Mouse (Mus musculus) limb, embryonic 14.5 days (tissue): ENCODE results near the gene Daxx. TPM values are rescaled to one million over a fixed set of nuclear protein-coding genes. Genes with fewer than 3 reads are reported as not detected.
"Not testable (repeated sequence)": the region's sequence is repeated elsewhere in the genome, so short reads cannot be mapped to it uniquely, and the experiment has no call there.

ENCODE experiments used
- ATAC-seq: fragments of 200-750 bp; cut with Nextera tagmentation; 2 replicates; pipeline ENCODE4 v1.8.0; 2017; ENCODE audit warnings: low read depth, moderate number of reproducible peaks, moderate TSS enrichment; ENCODE audit not compliant: low FRiP score
- DNase-seq: peaks from one replicate; pipeline ENCODE4 v3.0.0-alpha.2; 2015; ENCODE audit warnings: low spot score
- H3K27ac ChIP-seq: fragments of 300-500 bp; sonication (generic); replicated peaks from 2 replicates; pipeline ENCODE4 v1.5.1; 2014; ENCODE audit warnings: low read depth, mild to moderate bottlenecking, low read length, moderate library complexity, mixed read lengths
- H3K27me3 ChIP-seq: fragments of 300-500 bp; sonication (generic); 2 replicates; pipeline ENCODE4 v1.6.1; 2014; ENCODE audit warnings: low read length, mixed read lengths; ENCODE audit not compliant: control insufficient read depth, insufficient read depth
- H3K36me3 ChIP-seq: fragments of 300-500 bp; sonication (generic); 2 replicates; pipeline ENCODE4 v1.6.1; 2014; ENCODE audit warnings: mild to moderate bottlenecking, low read length, moderate library complexity, mixed read lengths; ENCODE audit not compliant: control insufficient read depth, insufficient read depth
- H3K4me1 ChIP-seq: fragments of 300-500 bp; sonication (generic); 2 replicates; pipeline ENCODE4 v1.6.1; 2014; ENCODE audit warnings: antibody characterized with exemption, low read length, mixed read lengths; ENCODE audit not compliant: control insufficient read depth, insufficient read depth
- H3K4me2 ChIP-seq: fragments of 300-500 bp; sonication (generic); replicated peaks from 2 replicates; pipeline ENCODE4 v1.6.1; 2014; ENCODE audit warnings: low read depth, mild to moderate bottlenecking, low read length, moderate library complexity; ENCODE audit not compliant: severe bottlenecking
- H3K4me3 ChIP-seq: fragments of 300-500 bp; sonication (generic); replicated peaks from 2 replicates; pipeline ENCODE4 v1.5.1; 2014; ENCODE audit warnings: low read length
- H3K9ac ChIP-seq: fragments of 300-500 bp; sonication (generic); 2 replicates; pipeline ENCODE4 v1.6.1; 2014; ENCODE audit warnings: mild to moderate bottlenecking, low read depth, low read length, moderate library complexity; ENCODE audit not compliant: severe bottlenecking
- H3K9me3 ChIP-seq: fragments of 300-500 bp; sonication (generic); 2 replicates; pipeline ENCODE4 v1.6.1; 2016; ENCODE audit warnings: low read length; ENCODE audit not compliant: control insufficient read depth
- POLR2A ChIP-seq: fragments of 200-500 bp; IDR thresholded peaks from 2 replicates; pipeline ENCODE4 v1.8.0; 2012; ENCODE audit warnings: inconsistent platforms, mild to moderate bottlenecking, moderate library complexity, borderline replicate concordance; ENCODE audit not compliant: insufficient read depth, insufficient read length; ENCODE audit errors: extremely low read depth
- WGBS: fragments of 180-500 bp; shearing (Covaris S2); extraction: QIAGEN DNeasy Blood & Tissue Kit; methylation state at CpG from one replicate; pipeline ENCODE4 v1.1.7; 2014; 5-methylcytosine and 5-hydroxymethylcytosine counted together
- polyA plus RNA-seq, 2 experiments: library from polyadenylated mRNA; depleted of rRNA in 1 of 2; stranded (reverse) in 1 of 2; unstranded in 1 of 2; fragments of >200 nt; fragmentation: Nextera tagmentation in 1 of 2; extraction: Ambion mirVana in 1 of 2; gene quantifications; 2 replicates each; pipeline versions ENCODE4 v1.2.1 to v1.2.3; 2012 to 2014

Gene Daxx
- polyA plus RNA-seq, 2 experiments = 40.5 to 46.1 TPM

DNA sequence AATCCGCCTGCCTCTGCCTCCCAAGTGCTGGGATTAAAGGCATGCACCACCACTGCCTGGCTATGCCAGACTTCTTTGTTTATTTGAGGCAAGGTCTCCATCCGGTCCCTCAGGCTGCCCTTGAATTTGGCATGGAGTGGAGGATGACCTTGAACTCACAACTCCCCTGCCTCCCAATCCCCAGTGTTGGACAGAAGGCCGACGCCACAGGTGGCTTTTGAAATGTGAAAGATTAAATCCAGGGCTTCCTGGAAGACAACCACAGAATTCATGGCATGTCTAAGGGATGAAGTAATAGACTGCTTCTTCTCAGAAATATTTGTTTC, 8.3 kb upstream of the Daxx start:
- DNase-seq (no peak), ATAC-seq (no peak)
- Histone ChIP-seq H3K4me1 (no peaks in the 10 kb centered on the region), H3K4me3 (no peak overlapping the region), H3K9me3 (no peaks in the 10 kb centered on the region), H3K27me3 (no peaks in the 10 kb centered on the region), H3K36me3 (no peaks in the 10 kb centered on the region), H3K9ac (no peak overlapping the region), H3K27ac (no peak overlapping the region), H3K4me2 (no peak overlapping the region)
- 84% methylated on average over 4 of the region's 4 CpGs for WGBS
- no peak for TF ChIP-seq POLR2A

DNA sequence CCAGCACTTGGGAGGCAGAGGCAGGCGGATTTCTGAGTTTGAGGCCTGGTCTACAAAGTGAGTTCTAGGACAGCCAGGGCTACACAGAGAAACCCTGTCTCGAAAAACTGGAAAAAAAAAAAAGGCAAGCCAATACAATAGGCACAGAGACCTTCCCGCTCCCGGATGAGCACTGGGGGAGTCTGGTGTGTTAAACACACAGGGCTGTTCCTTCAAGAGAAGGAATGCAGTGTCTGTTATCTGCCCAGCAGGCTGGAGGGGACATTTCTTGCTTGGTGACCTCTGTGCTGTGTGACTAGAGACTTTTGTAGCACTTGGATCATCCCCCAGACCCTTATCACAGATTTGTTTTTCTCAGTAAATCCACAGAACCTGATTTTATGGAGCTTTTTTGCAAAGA, 7.6 kb upstream of the Daxx start:
- Histone ChIP-seq H3K9me3 (no peaks in the 10 kb centered on the region), H3K27ac (no peak overlapping the region), H3K9ac (no peak overlapping the region), H3K27me3 (no peaks in the 10 kb centered on the region), H3K4me1 (no peaks in the 10 kb centered on the region), H3K36me3 (no peaks in the 10 kb centered on the region), H3K4me2 (no peak overlapping the region), H3K4me3 (no peak overlapping the region)
- DNase-seq = no peak
- TF ChIP-seq POLR2A = no peak
- no peak for ATAC-seq
- 64% methylated on average over 4 of the region's 4 CpGs for WGBS

GRCm38 (mm10) chr17:33902079-33902478, 7.1 kb upstream of the Daxx start:
- H3K36me3 ChIP-seq = no peaks in the 10 kb centered on the region
- H3K4me2 ChIP-seq = no peak overlapping the region
- H3K9me3 ChIP-seq = no peaks in the 10 kb centered on the region
- ATAC-seq (no peak), DNase-seq (no peak)
- no peak overlapping the region for H3K27ac ChIP-seq
- H3K4me3 ChIP-seq = no peak overlapping the region
- no peak overlapping the region for H3K9ac ChIP-seq
- 35% methylated on average over 4 of the region's 4 CpGs for WGBS
- no peak for TF ChIP-seq POLR2A
- no peaks in the 10 kb centered on the region for H3K4me1 ChIP-seq
- no peaks in the 10 kb centered on the region for H3K27me3 ChIP-seq

GRCm38 (mm10) chr17:33902491-33902890, 6.7 kb upstream of the Daxx start:
- H3K9me3 ChIP-seq = no peaks in the 10 kb centered on the region
- TF ChIP-seq POLR2A = no peak
- no peak overlapping the region for H3K4me2 ChIP-seq
- DNase-seq (no peak), ATAC-seq (no peak)
- no peaks in the 10 kb centered on the region for H3K4me1 ChIP-seq
- no peak overlapping the region for H3K27ac ChIP-seq
- H3K27me3 ChIP-seq = no peaks in the 10 kb centered on the region
- no peaks in the 10 kb centered on the region for H3K36me3 ChIP-seq
- 86% methylated on average over 7 of the region's 7 CpGs for WGBS
- H3K4me3 ChIP-seq = no peak overlapping the region
- no peak overlapping the region for H3K9ac ChIP-seq

GRCm38 (mm10) chr17:33903911-33904651, 5.1 kb upstream of the Daxx start:
- not testable (repeated sequence) for ATAC-seq

DNA sequence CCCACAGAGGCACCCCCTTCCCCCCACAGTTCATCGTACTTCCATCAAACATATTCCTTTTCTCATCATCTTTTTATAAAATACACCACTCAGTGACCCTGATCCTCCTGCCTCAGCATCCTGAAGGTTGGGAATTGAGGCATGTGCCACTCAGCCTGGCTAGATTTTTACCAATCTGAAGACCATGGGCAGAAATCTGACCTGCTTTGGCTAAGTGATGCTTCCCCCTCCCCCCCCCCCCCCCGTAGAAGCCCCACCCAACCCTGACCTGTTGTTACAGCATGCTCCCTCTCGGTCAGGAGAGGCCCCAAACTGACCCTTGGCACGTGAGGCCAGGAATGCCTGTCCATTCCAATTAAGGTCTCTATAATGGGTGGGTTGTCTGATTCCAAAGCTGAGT, 4.4 kb upstream of the Daxx start, which contains the start of gene Platr17:
TSS of gene Platr17 (plus strand) at position 301 of the 400 bp plus-strand sequence.
- H3K9me3 ChIP-seq, H3K9ac ChIP-seq, H3K27ac ChIP-seq, H3K4me3 ChIP-seq, H3K36me3 ChIP-seq, DNase-seq, H3K4me2 ChIP-seq, ATAC-seq, H3K27me3 ChIP-seq, H3K4me1 ChIP-seq: not testable (repeated sequence)
- WGBS = 36% methylated on average over 3 of the region's 4 CpGs

More at GRCm38 (mm10) chr17:33903911-33904651, 5.1 kb upstream of the Daxx start:
- H3K27me3 ChIP-seq, H3K9me3 ChIP-seq, H3K4me1 ChIP-seq, H3K4me3 ChIP-seq, H3K27ac ChIP-seq, H3K4me2 ChIP-seq, DNase-seq, H3K36me3 ChIP-seq, H3K9ac ChIP-seq: not testable (repeated sequence)
- 68% methylated on average over 6 of the region's 6 CpGs for WGBS
